Mouse (Mus musculus): ENCODE data around the gene Cep128. TPM values are rescaled to one million over a fixed set of nuclear protein-coding genes. Genes with fewer than 3 reads are reported as not detected.

Cep128 gene
- total and polyA plus RNA-seq, 3 experiments: 8.9 to 16.1 (median 13.5) TPM

GRCm38 (mm10) chr12:91263705-91264104 is 120.5 kb downstream of the Cep128 start:
- no peak for DNase-seq (ENCODE audit: extremely low read depth)
- no peaks in the 10 kb centered on the region for H3K27me3 ChIP-seq (replicated peaks)
- peaks cover 4 to 31% of the 10 kb centered on the region in 2 experiments for H3K36me3 ChIP-seq (replicated peaks in 1 of 2; ENCODE audit: control insufficient read depth in 1 of 2, insufficient read depth in 1 of 2, low read length in 1 of 2)
- H3K9ac ChIP-seq (ENCODE audit: insufficient read depth, low read depth): no peak overlapping the region
- TF ChIP-seq MAFK (IDR thresholded peaks at IDR 0.05; ENCODE audit: insufficient replicate concordance, low read length) (peak; percentile 51; the same call in 1 of the 2 replicates), MAX (IDR thresholded peaks at IDR 0.05; ENCODE audit: low read length) (no peak)
- no peaks in the 10 kb centered on the region for H3K9me3 ChIP-seq (replicated peaks; ENCODE audit: low read length)
- no peak overlapping the region for H3K4me3 ChIP-seq (replicated peaks in 1 of 3; ENCODE audit: low read depth in 2 of 3, low read length in 2 of 3, poor library complexity in 1 of 3)
- H3K4me1 ChIP-seq (ENCODE audit: control insufficient read depth in 1 of 2, insufficient read depth in 2 of 2): peaks cover 0 to 8% of the 10 kb centered on the region in 2 experiments; a peak in 2 of 4 replicates
- H3K4me2 ChIP-seq (ENCODE audit: insufficient read depth, low read depth, poor library complexity, severe bottlenecking): no peak overlapping the region
- dilution Hi-C loops (cut with MboI; ENCODE audit: extremely low pct_ligation_motif_present, extremely low pct_unique_long_range_greater_than_20kb, low sequenced_read_pairs) (no loop called here), in situ Hi-C loops (cut with MboI; ENCODE audit: low pct_ligation_motif_present, low pct_unique_long_range_greater_than_20kb, low sequenced_read_pairs) (no loop called here)
- H3K27ac ChIP-seq (ENCODE audit: insufficient read depth, low read depth): no peak overlapping the region
- H3K79me2 ChIP-seq (replicated peaks; ENCODE audit: control insufficient read depth, extremely low read depth, insufficient read depth, poor library complexity, severe bottlenecking): no peaks in the 10 kb centered on the region

- TF ChIP-seq MAX (IDR thresholded peaks at IDR 0.05; ENCODE audit: low read length): no peak
- no peak for TF ChIP-seq CTCF (conservative IDR thresholded peaks at IDR 0.05 in 1 of 2, IDR thresholded peaks at IDR 0.05 in 1 of 2; ENCODE audit: low read depth in 2 of 2, low read length in 2 of 2)
- TF ChIP-seq NELFE (IDR thresholded peaks at IDR 0.05; ENCODE audit: low read depth, low read length): no peak
- no peak for TF ChIP-seq E2F4 (IDR thresholded peaks at IDR 0.05; ENCODE audit: insufficient replicate concordance, low read depth, low read length)
- no peak for TF ChIP-seq ZC3H11A (IDR thresholded peaks at IDR 0.05; ENCODE audit: low read depth, low read length)
- TF ChIP-seq USF1 (IDR thresholded peaks at IDR 0.05; ENCODE audit: low read depth, low read length): no peak
- no peak for TF ChIP-seq RCOR1 (conservative IDR thresholded peaks at IDR 0.05; ENCODE audit: low read depth, low read length)
- TF ChIP-seq SMC3 (IDR thresholded peaks at IDR 0.05; ENCODE audit: low read depth, low read length): no peak
- no peak for TF ChIP-seq PAX5 (IDR thresholded peaks at IDR 0.05; ENCODE audit: low read length)
- TF ChIP-seq NRF1 (IDR thresholded peaks at IDR 0.05; ENCODE audit: low read depth, low read length): no peak
- no peak for TF ChIP-seq POLR2AphosphoS2 (IDR thresholded peaks at IDR 0.05; ENCODE audit: low read depth, low read length)
- TF ChIP-seq USF2 (conservative IDR thresholded peaks at IDR 0.05; ENCODE audit: low read depth, low read length): no peak
- no peak for TF ChIP-seq CHD2 (IDR thresholded peaks at IDR 0.05; ENCODE audit: low read length)
- no peak for TF ChIP-seq TCF12 (IDR thresholded peaks at IDR 0.05; ENCODE audit: low read depth, low read length)
- TF ChIP-seq RAD21 (IDR thresholded peaks at IDR 0.05; ENCODE audit: low read depth, low read length): no peak
- no peak for TF ChIP-seq CHD1 (IDR thresholded peaks at IDR 0.05; ENCODE audit: low read depth, low read length)
- no peak for TF ChIP-seq IRF4 (IDR thresholded peaks at IDR 0.05; ENCODE audit: low read depth, low read length)
- no peak for TF ChIP-seq KAT2A (IDR thresholded peaks at IDR 0.05; ENCODE audit: insufficient replicate concordance, low read length)
- no peak for TF ChIP-seq POLR2A (IDR thresholded peaks at IDR 0.05; ENCODE audit: low read depth, low read length)
- TF ChIP-seq MXI1 (IDR thresholded peaks at IDR 0.05; ENCODE audit: low read depth, low read length): no peak
- peaks cover 0 to under 1% of the 10 kb centered on the region in 2 experiments; a peak in 2 of 4 replicates for H3K4me1 ChIP-seq (ENCODE audit: control insufficient read depth in 1 of 2, insufficient read depth in 2 of 2)
- in situ Hi-C loops (cut with MboI; ENCODE audit: low pct_ligation_motif_present, low pct_unique_long_range_greater_than_20kb, low sequenced_read_pairs) (no loop called here), dilution Hi-C loops (cut with MboI; ENCODE audit: extremely low pct_ligation_motif_present, extremely low pct_unique_long_range_greater_than_20kb, low sequenced_read_pairs) (no loop called here)
- no peak overlapping the region for H3K9ac ChIP-seq (ENCODE audit: insufficient read depth, low read depth)
- H3K27me3 ChIP-seq (replicated peaks): no peaks in the 10 kb centered on the region
- no peak overlapping the region for H3K27ac ChIP-seq (ENCODE audit: insufficient read depth, low read depth)
- DNase-seq (ENCODE audit: extremely low read depth): no peak
- no peak overlapping the region for H3K4me2 ChIP-seq (ENCODE audit: insufficient read depth, low read depth, poor library complexity, severe bottlenecking)
- peaks cover 4 to 33% of the 10 kb centered on the region in 2 experiments for H3K36me3 ChIP-seq (replicated peaks in 1 of 2; ENCODE audit: control insufficient read depth in 1 of 2, insufficient read depth in 1 of 2, low read length in 1 of 2)
- H3K4me3 ChIP-seq (replicated peaks in 1 of 3; ENCODE audit: low read depth in 2 of 3, low read length in 2 of 3, poor library complexity in 1 of 3): no peak overlapping the region
- H3K79me2 ChIP-seq (replicated peaks; ENCODE audit: control insufficient read depth, extremely low read depth, insufficient read depth, poor library complexity, severe bottlenecking): no peaks in the 10 kb centered on the region
- no peaks in the 10 kb centered on the region for H3K9me3 ChIP-seq (replicated peaks; ENCODE audit: low read length)
Observed at GRCm38 (mm10) chr12:91262801-91263200, 121.4 kb downstream of the Cep128 start.
